Mouse (Mus musculus) MEL-GATA-1-ER (cell line): ENCODE data around the gene Ppm1m.
"Not testable (repeated sequence)": the region's sequence is repeated elsewhere in the genome, so short reads cannot be mapped to it uniquely, and the experiment has no call there.

Experiments
- DNase-seq: peaks from one replicate; pipeline ENCODE4 v3.0.0-alpha.2; 2012; ENCODE audit warnings: low read depth; ENCODE audit errors: extremely low read depth

The Ppm1m gene

GRCm38 (mm10) chr9:106193930-106194807 is 5.4 kb downstream of the Ppm1m start:
- no peak for DNase-seq

DNA sequence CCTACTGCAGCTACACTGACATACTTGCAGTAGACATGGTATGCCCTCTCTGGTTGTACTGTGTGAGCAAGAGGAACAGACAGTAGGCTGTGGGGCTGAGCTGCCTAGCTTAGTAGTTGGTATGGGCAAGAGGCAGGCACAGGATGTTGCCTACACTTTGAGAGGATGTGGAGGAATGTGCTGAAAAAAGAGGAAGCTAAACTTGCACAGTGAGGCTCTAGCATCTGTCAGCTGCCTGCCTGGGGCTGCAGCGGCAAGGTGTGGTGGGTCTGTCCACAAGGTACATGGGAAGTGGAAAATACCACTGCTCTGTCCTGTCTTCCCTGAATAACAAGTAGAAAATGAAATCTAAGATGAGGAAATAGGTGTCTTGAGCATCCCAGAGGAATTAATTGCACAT is 6.5 kb downstream of the Ppm1m start:
- no peak for DNase-seq

- no peak for DNase-seq
Measured at GRCm38 (mm10) chr9:106192024-106192423, 7.5 kb downstream of the Ppm1m start.

GRCm38 (mm10) chr9:106191355-106191754 is 8.2 kb downstream of the Ppm1m start:
- DNase-seq = no peak

DNA sequence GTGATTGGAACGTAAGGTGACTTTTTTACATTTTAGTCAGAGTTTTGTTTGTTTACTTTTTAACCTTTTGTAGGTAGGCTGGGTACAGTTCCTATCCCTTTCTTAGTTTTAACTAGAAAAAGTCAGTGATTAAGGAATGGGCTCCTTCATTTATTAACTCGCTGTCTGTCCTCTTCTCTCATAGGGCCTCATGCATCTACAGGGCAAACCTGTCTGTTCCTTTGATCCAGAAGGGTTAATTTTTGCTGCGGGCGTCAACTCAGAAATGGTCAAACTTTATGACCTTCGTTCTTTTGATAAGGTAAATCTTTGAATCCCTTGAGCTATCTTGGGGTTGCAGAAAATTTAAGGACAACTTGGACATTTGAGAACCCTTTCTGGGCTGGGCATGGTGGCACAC is 15.6 kb downstream of the Ppm1m start:
- no peak for DNase-seq

DNA sequence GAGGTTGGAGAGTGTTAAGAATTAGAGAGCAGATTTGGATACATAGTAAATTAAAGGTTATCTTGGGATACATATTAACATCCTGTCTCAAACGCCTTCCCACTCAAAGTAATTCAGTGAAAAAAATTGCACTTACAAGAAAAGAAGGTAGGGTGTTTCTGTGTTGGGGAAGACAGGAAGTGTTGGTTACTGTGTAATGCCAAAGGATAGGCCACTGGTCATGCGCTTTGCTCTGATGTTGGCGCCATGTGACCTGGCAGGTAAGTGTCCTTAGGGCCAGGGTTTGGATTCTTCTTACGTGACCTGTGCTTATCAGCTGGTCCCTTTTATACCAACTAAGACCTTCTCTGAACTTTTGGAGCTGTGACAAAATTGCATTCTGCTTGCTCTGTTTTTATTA is 17.4 kb downstream of the Ppm1m start:
- no peak for DNase-seq

- DNase-seq = no peak
Measured at GRCm38 (mm10) chr9:106179964-106180363, 19.6 kb downstream of the Ppm1m start.

DNA sequence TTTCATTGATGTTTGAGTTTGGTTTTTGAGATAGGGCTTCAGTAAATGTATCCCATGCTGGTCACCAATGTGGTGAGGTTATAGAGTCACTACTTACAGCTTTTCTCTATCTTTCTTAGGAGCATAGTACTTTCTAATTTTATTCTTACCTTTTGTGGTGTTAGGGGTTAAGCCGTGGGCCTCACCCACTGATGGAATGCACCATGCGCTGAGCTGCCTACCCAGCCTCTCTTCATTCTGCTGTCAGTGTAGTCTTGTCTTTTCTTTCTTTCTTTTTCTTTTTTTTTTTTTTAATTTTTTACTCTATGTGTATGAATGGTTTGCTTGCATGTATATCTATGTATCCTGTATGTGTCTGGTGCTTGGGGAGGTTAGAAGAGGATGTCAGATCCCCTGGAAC is 20.1 kb downstream of the Ppm1m start:
- DNase-seq = no peak

DNA sequence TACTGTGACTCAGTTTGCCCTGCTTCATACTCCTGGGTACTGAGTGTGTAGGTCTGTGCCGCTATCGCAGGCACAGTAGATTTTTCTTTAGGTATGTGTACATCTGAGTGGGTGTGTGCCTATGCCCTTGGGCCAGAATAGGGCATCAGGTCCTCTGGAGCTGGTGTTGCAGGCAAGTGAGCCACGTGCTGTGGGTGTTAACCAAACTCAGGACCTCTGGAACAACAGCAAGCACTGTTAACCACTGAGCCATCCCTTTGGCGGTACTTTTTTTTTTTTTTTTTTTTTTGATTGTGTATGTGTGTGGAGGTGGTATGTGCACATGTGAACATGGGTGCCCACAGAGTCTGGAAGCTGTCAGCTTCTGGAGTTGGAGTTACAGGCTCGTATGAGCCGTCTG is 21.7 kb downstream of the Ppm1m start:
- no peak for DNase-seq

GRCm38 (mm10) chr9:106176769-106177168 is 22.8 kb downstream of the Ppm1m start:
- no peak for DNase-seq

DNA sequence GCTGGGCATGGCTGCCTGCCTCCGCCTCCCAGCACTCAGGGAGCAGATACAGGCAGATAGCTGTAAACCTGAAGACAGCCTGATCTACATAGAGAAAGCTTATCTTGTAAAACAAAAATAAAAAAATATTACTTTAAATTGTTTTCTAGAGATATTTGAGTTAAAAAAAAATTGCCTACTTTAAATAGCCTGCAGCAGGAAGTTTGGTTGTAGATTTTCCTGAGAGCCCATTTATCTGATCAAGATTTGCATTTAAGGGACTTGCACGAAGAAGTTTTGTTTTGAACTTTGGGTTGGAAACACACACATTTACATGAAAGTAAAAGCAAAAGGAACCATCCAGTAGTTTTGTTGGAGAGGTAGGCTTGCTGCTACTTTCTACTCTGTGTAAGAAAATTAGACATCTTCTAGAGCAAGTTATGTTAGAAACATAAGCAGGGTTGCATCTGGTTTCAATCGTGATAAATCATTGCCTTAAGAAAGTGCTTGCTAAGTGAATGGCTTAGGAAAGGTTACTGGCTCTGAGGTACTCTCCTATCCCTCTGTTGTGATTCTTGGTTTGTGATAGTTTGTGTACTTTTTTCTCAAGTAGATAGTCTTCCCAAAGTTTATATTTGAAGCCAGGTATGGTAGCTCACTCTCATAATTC is 23.9 kb downstream of the Ppm1m start:
- no peak for DNase-seq

GRCm38 (mm10) chr9:106173363-106173762 is 26.2 kb downstream of the Ppm1m start:
- no peak for DNase-seq

- DNase-seq = no peak
Measured at GRCm38 (mm10) chr9:106172527-106172926, 27.0 kb downstream of the Ppm1m start.

GRCm38 (mm10) chr9:106171346-106172158 is 28.0 kb downstream of the Ppm1m start:
- no peak for DNase-seq

DNA sequence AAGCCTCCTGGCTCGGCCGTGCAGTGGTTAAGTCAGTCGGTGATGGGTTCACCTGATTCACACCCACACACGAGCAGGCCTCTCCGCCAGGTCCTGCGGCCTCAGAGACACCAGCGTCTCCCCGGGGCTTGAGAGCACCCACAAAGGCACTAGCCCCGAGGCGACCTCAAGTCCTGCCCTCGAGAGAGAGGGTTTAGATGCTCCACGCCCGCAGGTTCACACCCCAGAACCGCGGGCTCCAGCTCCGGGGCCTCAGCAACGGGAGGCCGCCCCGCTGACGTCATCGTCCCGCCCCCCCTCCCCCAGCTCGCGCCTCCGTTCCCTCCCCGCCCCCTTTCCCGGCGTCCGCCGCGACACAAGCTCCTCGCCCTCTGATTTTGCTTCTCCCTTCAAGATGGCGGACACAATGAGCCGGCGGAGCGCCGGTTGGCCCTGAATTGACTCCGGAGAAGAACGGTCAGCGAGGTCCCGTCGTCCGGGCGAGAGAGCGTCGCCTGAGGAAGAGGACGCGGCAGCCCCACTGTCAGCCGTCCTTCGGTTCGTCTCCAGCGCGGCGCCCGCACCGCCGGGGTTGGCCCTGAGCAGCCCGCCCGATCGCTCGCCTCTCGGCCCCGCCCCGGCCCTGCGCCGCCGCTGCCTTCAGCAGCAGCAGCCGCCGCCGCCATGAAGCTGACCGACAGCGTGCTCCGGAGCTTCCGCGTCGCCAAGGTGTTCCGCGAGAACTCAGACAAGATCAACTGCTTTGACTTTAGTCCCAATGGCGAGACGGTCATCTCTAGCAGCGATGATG is 28.8 kb downstream of the Ppm1m start, which contains the start of gene Wdr82:
Gene Wdr82, plus strand, starts transcription at position 373 of the 790 bp plus-strand sequence.
- DNase-seq = peak; percentile 65

DNA sequence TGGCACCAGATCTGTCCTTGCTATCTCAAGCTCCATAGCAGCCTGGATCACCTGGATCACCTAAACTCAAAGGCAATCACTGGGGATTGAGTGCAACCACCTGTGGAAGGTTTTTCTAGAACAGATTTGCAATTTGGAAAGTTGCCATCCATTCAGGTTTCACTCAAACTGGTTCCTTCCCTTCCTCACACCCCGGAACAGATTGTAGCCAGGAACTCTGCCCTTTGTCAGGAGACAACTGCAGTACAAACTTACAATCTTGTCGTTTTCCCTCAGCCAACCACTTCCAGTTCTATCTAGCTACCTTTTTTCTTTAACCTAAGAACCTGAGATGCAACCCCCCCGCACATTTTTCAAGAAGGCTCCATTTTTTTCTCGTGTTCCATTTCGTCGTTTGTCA is 29.6 kb downstream of the Ppm1m start:
- no peak for DNase-seq

- not testable (repeated sequence) for DNase-seq
Measured at GRCm38 (mm10) chr9:106169006-106169405, 30.5 kb downstream of the Ppm1m start.

DNA sequence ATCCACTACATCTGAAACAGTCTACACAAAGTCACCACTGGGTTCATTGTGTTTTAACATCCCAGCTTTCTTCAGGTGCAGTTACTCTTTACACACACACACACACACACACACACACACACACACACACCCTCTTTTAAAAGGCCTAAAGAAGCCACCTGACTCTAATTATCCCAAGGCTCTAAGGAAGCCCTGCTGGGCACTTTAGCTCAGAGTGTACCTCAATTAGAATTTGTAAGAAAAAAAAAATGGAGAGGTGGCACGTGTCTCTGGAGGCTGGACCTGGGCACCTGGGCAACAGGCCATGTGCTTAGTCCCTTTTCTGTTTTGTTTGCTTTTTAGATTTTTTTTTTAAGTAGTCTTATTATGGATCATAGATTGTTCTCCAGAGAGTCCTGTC is 31.8 kb downstream of the Ppm1m start:
- no peak for DNase-seq

- no peak for DNase-seq
Measured at GRCm38 (mm10) chr9:106167241-106167640, 32.3 kb downstream of the Ppm1m start.

DNA sequence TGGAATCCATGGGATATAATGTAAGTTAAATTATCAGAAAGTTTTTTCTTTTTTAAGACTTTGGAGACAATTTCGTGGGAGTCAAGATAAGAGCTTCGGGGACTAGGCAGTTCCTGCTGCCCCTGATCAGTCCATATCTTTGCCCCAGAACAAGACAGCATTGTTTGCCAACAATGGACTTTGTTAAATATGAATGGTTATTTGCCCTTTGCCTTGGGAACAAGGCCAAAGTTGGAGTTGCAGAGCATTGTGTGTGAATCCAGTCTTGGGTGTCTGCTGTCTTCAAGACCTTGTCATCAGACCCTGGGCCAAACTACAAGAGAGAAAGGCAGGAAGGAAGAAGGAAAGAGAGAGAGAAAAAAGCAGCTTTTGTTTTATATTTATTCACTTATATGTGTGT is 32.8 kb downstream of the Ppm1m start:
- DNase-seq = no peak

DNA sequence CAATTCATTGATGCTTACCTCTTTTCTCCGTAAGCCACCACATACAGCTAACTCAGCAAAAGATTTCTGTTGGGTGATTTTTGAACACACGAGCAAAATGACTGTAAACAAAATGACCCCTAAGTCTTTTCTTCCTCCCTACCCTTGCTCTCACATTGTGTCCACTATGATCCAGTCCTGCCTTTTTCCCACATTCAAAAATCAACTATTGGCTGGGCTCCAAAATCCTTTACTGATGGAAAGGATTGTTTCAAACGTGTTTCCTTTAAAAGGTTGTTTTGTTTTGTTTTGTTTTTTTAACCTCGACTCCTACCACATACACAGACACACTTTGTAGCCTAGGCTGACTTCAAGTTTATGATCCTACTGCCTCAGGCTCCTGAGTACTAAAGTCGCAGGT is 39.1 kb downstream of the Ppm1m start:
- no peak for DNase-seq
